Mouse (Mus musculus): ENCODE measurements at regions not wholly inside any gene's neighbourhood (a gene's known extent, or its start where the extent isn't known, plus 50 kb on each side); places are given as distances from the start of the nearest gene placed in this dataset.

DNA sequence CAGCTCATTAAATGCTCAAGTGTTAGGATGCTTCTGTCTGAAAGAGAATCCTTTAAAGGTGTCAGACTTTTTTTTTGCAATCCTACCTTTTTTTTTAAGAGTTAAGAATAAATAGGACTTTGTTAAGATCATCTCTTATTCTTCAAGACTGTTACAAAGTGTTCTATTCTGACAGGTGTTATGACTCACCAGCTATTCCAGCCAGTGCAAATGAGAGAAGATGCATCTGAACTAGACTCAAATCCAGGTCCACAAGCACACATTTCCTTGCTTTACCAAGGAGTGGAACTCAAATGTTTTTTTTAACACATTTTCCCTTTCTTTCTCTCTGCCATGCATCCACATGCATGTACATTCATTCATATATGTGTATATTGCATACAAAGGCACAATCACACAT lies 98.4 kb upstream of the Atp10a start:
- DNase-seq: no peak

DNA sequence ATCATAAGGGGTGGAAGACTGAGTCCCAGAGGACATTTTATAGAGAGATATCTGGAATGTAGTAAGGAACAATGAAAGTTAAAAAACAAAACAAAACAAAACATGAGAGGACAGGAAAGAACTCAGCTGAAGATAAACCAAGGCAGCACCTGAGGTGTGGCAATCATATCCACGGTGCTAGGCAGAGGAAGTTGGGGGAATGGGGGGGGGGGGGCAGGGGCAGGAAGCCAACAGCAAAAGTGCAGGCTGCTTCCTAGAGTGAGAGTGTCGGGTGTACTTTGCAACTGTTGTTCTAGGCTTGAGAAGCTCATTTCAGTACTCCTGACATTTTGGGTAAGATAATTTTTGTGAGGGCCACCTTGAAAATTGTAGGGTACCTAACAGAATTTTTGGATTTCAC lies 87.2 kb upstream of the Atp10a start:
- no peak for DNase-seq

DNA sequence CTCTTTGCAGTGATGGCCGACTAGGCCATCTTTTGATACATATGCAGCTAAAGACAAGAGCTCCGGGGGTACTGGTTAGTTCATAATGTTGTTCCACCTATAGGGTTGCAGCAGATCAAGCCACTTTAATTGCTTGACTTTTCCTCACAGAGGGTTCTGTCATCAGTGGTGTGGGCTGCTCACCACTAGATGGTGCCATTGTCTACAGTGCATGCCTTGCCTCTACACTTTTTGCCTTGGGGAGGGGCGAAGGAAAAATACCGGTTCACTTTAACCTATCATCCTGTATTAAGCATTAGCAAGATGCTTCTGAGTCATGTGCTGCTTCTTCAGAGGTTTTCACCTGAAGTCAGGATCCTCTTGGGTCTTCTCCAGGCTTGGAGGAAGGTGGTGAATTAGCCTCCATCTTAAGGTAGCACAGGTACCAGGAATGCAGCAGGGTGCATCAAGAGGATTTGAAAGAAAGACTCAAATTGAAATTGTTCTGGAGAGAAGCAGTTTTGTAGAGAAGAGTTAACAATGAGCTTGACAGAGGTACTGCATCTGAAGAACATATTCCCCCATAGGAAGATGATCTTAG lies 71.6 kb upstream of the Atp10a start:
- DNase-seq: peak; percentile 9

DNA sequence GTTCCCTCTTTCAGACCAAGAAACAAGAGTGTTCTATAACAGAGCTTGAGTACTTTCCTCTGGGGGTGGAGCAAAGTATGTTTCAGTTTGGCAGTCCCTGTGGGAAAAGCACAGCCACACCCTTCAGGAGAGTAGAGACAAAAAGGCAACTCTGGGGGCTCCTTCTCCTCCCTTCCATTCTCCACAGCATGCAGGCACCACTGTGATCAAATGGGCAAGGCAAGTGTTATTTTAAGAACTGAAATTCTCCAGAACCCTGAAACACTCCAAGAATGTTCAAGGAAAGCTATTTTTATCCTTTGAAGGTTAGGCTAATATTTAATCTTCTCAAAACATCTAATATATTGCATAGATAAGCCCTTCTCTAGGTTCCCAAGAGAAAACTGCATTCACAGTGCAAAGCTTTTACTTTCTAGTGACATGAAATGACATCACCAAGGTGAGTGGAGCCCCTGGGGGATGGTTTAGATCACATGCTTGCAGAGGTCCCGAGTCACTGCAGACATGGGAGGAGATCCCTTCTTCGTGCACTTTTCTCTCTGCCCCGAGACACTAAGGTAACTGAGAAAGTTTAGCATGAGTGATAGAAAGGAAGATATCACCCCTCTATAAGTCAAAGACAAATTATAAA lies 70.2 kb upstream of the Atp10a start:
- no peak for DNase-seq

DNA sequence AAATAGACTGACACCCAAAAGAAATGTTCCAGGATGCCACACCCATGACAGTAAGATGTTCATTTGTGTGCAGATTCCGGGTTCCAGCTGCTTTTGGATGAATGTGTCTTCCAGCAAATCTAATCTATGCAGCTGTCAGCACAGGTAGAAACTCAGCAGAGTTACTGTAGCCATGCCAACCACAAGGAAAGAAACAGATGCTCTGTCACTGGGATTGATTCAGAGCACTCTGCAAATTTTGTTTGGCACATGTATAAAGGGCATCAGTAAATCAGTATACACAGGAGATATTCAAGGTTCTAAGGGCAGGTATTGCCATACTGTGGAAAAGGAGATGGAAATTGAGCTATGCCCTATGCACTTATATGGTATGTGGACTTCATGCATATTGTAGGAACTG lies 60.0 kb upstream of the Atp10a start:
- DNase-seq: no peak
